Mouse (Mus musculus) thymus, postnatal 4 days (tissue): ENCODE data around the gene Arl9.
"Not testable (repeated sequence)": the region's sequence is repeated elsewhere in the genome, so short reads cannot be mapped to it uniquely, and the experiment has no call there.

Experiments
- DNase-seq: peaks from one replicate; pipeline ENCODE4 v3.0.0; 2021

Arl9 gene

DNA sequence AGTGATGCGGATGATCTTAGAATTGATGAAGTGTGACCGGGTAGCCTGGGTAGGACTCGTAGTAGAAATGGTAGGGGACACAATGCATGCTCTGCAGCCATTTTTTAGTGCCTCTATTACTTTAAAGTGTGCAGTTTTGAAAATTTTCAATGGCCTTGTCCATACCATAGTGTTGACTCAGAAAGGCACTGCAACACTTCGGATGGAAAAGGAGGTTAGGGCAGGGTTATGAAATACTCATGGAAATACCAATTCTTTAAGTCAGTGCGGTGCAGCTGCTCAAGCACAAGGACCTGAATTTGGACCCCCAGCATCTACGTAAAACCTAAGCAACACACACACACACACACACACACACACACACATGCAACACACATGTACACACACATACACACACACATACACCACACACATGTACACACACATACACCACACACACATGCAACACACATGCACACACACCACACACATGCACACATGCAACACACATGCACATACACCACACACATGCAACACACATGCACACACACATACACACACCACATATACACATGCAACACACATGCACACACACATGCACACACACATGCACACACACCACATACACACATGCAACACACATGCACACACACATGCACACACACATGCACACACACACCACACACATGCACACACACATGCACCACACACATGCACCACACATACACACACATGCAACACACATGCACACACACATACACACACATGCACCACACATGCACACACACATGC, at the start of gene Arl9:
Gene Arl9, plus strand, starts transcription at position 5 of the 771 bp plus-strand sequence.
- no peak for DNase-seq

DNA sequence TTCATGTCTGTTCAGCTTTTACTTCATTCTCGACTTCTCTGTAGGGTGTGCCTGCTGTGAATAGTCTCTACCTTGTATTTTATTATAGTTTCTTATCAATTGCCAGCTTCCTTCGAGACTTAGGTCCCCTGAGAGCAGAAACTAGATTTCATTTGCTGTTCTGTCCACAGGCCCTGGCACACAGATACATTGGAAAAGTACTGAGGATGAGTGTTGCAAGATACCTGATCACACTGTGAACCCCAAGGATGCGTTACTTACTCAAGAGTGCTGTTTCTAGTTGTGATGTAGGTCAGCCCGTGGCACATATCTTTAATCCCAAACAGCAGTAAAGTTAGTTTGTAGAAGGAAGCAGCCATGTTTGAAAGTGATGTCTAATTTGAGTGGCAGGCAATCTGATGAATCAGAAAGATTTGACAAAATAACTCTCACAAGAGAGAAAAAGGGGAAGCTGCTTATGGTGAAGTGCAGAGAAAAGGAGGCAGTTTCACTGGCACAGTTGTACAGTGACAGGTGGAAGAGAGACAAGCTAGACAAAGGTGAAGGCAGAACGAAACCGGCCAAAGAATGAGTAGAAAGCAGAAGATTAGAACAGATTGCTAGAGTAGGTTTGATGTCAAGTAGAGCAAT, 49.5 kb upstream of the Arl9 start:
- DNase-seq: no peak

DNA sequence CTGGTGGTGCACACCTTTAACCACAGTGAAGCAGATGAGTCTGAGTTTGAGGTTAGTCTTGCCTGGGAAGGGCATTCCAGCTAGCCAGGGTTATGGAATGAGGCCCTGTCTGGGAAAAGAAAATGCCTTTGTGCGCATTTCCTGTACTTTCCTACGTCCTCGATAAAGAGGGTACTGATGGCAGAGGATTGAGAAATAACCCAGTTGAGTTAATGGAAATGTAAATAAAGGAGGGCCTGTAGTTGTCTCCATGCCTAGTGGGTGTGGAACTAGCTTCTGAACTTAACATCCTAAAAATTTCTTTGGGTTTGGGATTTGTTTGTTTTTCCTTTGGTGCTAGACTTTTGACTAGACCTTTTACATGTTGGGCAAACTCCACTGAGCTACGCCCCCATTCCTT, 48.4 kb upstream of the Arl9 start:
- DNase-seq: no peak

DNA sequence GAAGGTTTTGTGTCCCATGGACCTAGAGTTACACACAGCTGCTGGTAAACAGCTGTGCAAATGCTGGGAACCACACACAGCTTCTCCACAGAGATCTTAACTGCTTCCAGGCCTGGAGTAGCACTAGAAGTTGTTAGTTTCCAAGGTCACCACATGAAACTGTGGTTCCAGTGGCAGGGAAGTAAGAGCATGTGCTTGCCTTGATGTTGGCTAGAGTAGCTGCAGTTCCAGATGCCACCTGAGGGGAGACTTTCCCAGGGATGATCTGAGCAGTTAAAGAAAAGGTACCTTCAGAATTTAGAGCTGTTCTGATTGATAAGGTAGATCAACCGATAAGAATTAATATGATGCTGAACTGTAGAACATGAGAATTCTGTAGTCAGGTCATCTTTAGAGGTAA, 45.9 kb upstream of the Arl9 start:
- peak; percentile 30 for DNase-seq

DNA sequence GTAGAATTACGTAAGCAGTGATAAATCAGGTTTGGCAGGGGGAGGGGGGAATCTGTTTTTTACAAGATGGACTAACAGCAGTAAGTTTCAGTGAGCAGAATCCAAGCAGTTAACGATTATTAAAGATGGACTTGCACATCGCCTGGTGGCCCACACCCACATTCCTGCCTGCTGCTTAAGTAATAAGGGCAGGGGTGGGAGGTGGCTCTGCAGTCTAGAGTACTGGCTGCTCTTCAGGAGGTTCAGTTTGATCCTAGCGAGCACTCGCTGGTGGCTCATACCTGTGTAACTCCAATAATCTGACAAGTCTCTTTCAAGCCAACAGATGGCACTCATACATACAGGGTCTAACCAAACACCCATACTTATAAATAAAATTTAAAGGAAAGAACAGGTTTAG, 44.3 kb upstream of the Arl9 start:
- no peak for DNase-seq

DNA sequence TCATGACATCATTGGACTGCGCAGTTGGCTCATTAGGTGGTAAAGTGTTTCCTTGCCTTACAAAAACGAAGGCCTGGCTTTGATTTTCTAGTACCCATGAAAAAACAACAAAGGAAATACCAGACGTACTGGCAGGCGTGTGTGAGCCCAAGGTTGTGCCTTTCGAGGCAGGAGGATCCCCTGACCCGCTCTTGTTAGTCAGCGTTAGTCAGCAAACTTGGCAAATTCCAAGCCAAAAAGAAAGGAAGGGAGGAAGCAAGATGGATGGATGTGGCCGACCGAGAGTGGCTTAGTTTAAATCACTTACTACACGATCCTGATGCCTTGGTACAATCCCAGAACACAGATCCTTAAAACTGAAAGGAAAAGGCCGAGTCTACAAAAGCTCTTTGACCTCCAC, 41.3 kb upstream of the Arl9 start:
- DNase-seq: no peak

DNA sequence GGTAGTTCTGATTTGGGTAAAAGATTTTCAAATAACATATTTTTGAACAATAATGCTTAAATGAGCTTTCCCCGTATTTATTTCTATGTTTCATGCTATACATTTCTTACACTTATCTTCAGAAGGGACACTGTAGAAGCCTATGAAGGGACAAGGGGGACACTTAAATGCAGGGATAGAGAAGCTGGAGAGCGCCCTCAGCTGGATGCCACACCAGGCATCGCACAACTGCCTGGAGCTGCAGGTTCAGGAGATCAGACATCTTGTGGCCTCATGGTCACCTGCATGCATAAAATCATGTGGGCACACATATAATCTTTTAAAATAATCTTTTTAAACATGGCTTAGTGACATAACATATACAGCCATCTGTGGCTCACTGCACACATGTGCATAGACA, 39.2 kb upstream of the Arl9 start:
- no peak for DNase-seq

DNA sequence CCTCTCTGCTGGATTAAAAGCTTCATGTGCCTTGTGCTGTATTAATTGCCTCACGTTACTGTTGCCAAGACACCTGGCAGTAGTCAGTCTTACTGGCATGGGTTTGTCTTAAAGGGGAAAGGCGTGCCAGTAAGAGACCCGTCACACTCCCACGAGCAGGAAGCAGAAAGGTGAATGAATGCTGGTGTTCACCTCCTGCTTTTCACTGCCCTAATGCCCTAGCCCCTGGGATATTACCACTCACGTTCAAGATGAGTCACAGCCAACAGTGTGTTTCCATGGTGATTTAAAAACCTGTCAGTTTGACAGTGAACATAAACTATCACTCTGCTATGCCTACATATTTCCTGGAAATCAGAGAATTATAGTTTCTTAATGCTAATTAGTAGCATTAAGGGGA, 34.6 kb upstream of the Arl9 start:
- no peak for DNase-seq

DNA sequence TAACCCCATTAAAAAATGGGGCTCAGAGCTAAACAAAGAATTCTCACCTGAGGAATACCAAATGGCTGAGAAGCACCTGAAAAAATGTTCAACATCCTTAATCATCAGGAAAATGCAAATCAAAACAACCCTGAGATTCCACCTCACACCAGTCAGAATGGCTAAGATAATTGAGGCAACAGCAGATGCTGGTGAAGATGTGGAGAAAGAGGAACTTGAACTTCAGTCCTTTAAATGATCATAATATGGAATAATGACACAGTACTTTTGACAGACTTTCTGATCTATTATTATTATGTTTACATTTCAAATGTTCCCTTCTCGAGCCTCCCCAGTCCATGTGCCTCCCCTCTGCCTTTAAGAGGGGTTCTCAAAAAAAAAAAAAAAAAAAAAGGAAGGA, 32.7 kb upstream of the Arl9 start:
- DNase-seq: not testable (repeated sequence)

DNA sequence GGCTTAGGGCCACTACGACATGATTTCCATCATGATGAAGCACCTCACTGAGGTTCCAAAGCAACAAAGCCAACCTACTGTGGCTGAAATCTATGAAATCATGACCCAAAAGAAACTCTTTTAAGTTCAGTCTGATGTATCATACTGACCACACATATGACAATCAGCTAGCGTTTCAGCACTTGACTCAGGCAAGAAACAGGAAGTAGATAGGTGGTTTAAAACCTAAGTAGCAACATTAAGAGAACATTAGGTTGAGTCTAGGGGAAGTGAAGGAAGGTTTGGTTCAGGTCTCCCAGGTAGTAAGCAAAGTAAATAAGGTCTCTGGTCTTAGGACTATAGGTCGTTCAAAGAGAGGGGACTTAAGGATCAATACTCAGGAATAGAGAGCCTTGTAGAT, 30.4 kb upstream of the Arl9 start:
- DNase-seq: no peak

DNA sequence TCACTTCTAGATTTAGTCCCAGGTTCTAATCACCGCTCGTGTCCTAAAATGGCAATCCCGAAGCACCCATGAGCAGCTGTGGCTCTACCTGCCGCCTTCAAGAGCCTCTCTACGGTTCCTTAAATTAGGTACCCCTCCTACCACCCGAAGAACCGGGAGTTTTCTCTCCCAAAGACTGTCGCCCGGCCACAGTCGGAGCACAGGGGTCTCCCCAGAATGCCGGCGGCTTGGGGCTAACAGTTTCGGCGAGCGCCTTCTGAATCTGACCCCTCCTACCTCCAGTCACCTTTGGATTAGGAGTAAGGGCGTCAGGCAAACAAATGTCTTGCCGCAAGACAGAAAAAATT, 29.7 kb upstream of the Arl9 start:
- DNase-seq: no peak

DNA sequence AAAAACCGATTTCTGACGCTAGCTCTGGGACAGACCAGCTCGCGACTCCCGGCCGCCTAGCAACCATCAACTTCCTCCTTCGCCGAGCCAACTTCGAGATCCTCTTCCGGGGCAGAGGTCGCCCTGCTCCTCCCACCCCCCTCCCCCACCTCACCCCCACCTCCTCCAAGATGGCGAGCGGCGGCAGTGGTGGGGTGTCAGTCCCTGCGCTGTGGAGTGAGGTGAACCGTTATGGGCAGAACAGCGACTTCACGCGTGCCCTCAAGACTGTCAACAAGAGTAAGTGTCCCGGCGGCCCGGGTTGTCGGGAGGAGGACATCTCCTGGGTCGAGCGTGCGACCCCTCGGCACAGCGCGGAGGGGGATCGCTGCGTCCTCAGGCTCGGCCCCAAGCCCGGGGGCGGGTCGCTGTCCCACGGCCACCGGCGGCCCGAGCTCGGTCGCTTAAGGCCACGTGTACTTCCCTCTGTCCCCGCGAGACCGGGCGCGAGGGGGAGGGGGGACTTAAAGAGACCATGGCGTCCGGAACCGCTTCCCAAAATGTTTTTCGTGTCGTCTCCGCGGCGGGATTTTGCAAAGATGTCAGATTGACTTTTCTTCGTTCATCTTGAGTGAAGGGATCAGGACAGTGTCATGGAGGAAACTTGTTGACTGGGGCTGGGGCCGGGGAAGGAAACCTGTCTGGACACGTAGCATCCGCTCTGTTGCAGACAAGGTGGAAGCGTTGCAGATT, 29.1 kb upstream of the Arl9 start, which contains the start of gene Srp72:
Gene Srp72, plus strand, starts transcription at position 130 of the 732 bp plus-strand sequence.
- DNase-seq: peak; percentile 93

DNA sequence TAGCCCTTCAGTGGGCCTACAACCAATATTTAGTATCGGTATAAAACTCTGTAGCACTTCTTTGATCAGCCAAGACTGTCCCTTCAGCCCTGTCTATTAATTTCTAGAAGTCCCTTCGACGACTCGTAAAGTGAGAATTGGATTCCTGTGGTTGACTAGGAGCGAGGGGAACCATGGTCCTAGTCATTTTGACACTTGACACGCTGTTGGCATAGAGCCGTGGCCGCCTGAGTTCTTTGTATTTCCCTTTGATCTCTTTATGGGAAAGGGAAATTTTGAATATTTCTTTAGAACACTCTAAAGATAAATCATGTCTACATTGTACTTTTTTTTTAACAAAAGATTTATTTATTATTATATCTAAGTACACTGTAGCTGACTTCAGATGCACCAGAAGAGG, 28.1 kb upstream of the Arl9 start:
- no peak for DNase-seq

DNA sequence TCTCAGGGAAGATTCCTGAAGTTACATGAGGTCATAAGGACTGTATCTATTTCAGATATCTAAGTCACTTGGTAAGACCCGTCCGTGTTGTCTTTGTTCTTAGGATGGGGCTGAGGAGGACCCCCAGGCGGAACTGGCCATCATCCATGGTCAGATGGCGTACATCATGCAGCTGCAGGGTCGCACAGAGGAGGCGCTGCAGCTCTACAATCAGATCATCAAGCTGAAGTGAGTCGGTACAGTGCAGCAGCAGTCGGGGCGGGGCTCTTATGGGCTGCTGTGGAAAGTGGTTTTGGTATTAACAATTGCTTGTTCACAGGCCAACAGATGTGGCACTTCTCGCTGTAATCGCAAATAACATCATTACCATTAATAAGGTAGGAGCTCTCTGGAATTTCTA, 19.8 kb upstream of the Arl9 start:
- DNase-seq: no peak

DNA sequence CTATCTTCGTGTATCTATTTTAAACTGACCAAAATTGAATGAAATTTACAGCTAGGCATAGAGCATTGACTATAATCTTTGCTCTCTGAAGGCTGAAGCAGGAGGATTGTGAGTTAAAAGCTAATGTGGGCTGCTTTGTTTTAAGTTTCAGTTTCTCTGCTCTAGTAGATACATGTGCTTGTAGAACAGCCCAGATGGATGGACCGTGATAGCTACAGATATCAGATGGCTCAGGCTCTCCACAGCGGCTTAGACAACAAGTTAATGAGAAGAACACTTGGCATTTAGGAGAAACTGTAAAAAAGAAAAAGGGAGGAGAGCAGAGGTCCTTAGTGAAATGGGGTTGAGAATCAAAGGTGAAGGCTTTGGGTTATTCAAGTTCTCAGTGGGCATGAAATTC, 13.1 kb upstream of the Arl9 start:
- no peak for DNase-seq

DNA sequence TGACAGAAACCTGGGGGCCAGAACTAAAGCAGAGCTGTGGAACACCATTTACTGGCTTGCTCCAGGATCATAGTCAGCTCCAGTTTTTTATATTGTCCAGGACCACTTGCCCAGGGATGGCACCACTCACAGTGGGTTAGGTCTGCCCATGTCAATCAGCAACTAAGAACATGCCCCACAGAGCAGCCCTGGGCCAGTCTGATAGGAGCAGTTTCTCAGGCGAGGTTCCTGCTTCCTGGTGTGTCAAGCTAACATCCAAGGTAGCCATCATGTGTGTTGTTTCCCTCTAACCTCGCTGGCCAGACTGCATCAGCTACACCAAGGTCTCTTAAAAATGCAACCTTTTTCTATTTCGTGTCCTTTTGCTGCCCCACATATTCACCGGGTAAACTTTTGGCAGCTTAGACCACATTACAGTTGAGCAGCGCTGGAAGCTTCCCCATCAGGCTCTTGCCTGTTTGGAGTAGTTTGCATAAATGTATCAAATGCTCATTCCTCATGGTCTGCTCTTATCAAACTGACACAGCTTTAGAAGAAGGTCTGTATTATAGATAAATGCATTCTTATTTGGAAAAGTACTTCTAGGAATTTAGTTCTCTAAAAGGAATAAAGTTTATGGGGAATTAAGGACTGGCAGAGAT, 10.6 kb upstream of the Arl9 start:
- DNase-seq: no peak

DNA sequence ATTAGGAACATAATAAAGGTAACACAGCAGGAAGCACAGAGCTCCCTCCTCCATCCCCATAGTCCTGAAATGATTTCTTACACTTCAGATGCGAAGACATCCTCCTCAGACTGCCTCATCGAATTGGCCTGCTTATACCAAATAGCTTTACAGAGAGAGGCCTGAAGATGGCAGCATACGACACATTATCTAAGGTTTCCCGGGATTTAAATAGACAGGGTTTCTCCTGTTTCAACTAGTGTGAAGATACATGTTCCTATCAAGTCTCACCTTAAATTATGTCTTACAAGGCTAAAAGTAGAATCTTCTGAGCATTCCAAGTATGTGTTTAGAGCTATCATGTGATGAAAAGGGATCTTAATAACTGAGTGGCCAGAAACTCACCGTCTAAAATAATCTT, 5.4 kb upstream of the Arl9 start:
- no peak for DNase-seq

DNA sequence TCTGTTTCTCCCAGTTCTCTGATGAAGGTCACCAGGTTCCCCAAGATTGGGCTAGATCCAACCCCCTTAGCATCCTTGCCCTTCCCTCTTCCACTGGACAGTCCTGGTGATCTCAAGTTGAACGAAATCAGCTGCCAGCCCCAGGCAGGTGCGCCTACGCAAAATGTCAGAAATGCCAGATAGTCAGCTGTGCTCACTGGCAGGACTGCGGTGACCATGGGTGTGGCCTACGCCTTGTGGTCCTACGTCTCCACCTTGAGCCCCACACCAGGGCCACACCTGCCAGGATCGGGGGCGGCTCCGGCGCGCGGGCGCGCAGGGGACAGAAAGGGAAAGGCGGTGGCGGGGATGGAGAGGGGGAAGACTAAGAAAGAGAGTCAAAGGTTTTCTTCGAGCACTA, 2.7 kb upstream of the Arl9 start:
- no peak for DNase-seq

DNA sequence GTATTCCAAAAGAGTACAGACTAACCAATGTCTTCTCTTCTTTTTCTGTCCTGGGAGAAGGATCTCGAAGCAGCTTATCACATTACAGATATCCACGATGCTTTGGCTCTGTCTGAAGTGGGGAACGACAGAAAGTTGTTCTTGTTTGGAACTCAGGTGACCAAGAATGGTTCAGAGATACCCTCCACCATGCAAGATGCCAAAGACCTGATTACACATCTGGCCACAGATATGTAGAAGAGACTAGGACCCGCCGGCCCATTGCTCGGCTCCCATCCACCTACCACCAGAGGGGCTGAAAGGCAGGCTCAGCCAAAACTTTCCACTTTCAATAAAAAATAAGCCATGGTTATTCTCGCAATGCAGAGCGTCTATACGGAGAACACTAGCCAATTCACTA, 6.5 kb downstream of the Arl9 start:
- DNase-seq: no peak

DNA sequence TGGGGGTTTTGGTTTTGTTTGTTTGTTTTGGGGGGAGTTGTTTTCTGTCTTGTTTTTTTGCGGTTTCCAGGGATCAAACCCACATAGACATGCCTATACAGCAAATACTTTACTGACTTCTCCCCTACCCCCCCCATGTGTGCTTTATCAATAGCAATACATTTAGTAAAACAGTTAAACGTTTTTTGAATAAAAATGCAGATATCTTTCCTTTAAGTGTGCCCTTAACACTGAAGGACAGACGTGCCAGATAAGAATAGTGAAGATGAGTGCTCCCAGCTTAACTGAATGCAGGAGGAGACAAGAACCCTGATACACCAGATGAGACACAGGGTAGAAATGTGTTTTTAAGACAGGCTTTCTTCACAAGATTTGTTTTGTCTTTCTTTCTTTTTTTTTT, 7.2 kb downstream of the Arl9 start:
- DNase-seq: no peak

DNA sequence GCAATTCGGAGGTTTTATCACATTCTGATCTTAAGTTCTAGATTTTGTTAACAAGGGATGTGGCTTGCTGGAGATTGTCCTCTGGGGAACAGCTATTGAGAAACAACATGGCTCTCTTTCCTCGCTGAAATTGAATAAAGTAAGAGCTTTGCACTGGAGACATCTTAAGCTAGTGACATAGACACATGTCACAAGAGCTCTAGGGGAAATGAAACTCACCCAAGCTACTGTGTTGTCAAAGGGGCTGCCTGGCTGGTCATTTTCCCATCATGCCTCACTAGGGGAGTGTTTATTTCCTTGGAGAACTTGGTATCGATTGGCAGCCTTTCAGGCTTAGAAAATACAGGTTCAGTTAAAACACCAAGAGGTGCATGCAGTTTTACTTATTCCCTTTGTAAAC, 9.3 kb downstream of the Arl9 start:
- DNase-seq: no peak

DNA sequence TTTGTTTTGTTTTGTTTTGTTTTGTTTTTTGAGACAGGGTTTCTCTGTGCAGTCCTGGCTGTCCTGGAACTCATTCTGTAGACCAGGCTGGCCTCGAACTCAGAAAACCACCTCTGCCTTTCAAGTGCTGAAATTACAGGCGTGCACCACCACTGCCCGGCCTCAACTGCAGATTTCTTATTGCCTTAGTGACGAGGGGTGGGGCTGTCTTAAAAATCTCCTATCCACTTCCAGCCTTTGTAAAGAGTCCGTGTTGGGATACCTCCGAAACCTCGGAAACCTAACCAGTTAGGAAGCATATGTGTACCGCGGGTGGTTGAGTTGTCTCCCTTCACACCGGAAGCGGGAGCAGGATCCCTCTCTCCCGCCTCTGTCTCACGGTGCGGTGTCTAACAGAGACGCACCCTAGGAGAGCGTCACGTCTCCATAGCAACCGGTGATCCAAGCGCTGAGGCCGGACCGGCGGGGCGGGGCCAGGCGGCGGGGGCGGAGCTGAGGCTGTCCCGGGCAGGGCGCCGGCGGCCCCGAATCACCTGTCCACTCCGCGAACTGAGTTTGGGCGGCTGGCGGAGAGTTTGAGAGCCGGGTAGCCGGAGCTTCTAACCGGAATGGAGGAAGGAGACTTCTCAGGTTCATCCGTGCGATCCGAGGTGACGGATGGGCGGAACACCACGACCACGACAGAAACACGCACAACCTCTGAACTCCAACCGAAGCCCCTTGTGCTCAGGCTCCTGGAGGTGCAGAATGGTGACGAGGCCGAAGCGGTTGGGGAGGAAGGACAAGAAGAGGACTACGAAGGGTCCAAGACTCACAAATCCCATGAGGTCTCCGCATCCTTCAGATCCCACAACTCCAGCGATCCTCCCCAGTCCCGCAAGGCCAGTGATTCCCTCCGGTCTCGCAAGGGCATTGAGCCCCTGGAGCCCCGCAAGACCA, 12.0 kb downstream of the Arl9 start, which contains the start of gene Thegl:
Gene Thegl, plus strand, starts transcription at position 480 of the 939 bp plus-strand sequence.
- DNase-seq: peak; percentile 76
